Mouse (Mus musculus) adipocyte (in vitro differentiated cells): Measurements from ENCODE around the gene Rwdd3.

Experiments
- DNase-seq: peaks from one replicate; pipeline ENCODE4 v3.0.0-alpha.2; 2016; ENCODE audit warnings: low spot score

Rwdd3 gene

GRCm38 (mm10) chr3:121171243-121171871, at the start of gene Rwdd3:
Rwdd3 (minus strand) TSS chr3:121171695.
- peak; percentile 94 for DNase-seq

GRCm38 (mm10) chr3:121217011-121217410, 45.5 kb upstream of the Rwdd3 start:
- no peak for DNase-seq

DNA sequence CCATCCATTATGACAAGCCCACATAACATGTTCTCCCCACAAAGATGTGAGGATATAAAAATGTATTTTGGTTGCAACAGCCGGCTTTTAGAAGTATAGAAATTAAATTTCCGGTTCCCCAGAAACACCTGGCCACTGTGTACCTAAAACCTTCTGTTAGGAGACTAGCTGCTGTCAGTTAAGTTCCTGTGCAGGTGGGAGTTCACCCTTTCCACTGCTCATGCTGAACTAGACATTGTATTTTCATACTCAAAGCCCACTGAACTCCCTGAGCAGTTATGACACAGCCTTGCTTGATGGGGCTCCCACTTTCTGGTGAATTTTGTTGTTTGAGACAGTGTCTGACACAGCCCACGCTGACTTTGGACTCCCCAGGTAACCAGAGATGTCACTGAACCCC, 42.0 kb upstream of the Rwdd3 start:
- no peak for DNase-seq

DNA sequence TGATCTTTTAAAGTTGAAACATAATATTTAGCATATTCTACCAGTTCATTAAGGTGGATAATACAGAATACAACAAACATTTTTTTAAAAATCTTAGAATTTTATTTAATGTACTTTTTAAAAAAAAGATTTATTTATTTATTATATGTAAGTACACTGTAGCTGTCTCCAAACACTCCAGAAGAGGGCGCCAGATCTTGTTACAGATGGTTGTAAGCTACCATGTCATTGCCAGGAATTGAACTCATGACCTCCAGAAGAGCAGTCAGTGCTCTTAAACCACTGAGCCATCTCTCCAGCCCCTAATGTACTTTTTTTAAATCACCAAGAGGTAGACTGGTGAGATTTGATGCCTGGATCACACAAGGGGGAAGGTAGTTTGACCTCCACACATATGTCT, 40.7 kb upstream of the Rwdd3 start:
- no peak for DNase-seq

DNA sequence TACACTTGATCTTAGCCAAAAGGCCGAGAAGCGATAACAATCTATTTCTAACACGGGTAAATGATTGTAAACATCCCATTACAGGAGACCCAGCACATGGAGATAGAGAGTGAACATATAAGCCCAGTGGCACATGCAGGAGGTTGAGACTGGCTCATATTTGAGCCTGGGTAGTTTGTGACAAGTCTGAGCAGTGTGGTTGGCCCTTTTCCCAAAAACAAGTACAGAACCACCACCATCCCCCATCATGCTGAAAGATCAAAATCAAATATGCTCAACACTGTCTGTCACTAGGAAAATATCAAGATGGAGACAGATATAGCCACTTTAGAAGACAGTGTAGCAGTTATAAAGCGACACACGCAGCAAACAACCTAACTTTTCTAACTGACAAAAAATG, 37.5 kb upstream of the Rwdd3 start:
- DNase-seq: no peak

- no peak for DNase-seq
These were observed 34.8 kb upstream of the Rwdd3 start for GRCm38 (mm10) chr3:121206202-121206882.

DNA sequence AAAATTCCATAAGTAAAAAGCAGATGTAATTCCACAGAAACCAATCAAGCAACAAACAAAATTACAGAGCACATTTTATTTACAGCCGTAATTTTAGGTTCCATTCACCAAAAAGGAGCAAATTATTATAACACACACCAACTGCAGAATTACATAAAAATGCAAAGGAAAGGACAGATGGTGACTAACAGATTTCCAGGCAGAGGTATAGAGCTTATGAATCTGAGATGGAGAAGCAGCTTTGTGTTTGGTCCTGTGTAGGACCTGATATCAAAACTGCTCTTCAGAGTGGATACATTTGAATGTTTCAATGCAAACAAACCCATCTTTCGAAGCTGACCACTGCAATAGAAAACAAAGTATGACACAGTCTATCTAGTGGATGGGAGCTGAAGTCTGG, 31.1 kb upstream of the Rwdd3 start:
- no peak for DNase-seq

- DNase-seq: no peak
These were observed 29.7 kb upstream of the Rwdd3 start for GRCm38 (mm10) chr3:121201012-121201747.

DNA sequence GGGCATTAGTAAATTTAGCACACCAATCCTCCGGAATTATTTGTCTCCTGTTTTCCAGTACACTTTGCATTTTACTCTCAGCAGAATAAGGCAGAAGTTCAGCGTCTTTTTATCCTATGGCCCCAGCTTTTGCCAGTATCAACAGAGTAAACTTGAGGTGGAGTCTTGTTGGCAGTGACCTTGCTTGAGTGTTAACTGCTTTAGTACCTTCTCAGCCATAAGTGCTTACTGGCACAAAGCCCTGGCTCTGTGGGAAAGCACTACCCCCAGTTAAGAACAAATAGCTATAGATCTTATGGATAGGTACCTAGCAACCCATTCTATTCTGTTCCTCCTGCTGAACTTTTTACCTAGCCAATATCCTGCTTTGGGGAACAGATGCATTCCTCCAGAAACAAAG, 17.7 kb upstream of the Rwdd3 start:
- no peak for DNase-seq

DNA sequence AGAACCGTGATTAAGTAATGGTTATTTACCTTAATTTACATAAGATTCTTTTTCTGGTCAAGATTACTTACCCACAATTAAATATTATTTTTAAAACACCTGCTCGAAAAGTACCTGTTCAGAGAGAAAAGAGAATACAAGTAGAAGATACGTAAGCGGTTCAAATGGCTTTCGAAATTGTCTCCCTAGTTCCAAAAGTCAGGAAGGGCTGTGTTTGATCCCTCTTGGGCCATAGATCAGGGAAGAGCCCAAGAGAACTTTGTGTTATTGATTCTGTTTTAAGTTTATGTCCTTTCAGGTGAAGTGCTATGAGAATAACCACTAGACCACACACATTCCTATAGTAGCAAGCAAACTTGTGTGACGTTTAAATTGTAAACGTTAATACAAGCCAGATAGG, 16.0 kb upstream of the Rwdd3 start:
- DNase-seq: no peak

- DNase-seq: no peak
These were observed 15.4 kb upstream of the Rwdd3 start for GRCm38 (mm10) chr3:121186925-121187324.

DNA sequence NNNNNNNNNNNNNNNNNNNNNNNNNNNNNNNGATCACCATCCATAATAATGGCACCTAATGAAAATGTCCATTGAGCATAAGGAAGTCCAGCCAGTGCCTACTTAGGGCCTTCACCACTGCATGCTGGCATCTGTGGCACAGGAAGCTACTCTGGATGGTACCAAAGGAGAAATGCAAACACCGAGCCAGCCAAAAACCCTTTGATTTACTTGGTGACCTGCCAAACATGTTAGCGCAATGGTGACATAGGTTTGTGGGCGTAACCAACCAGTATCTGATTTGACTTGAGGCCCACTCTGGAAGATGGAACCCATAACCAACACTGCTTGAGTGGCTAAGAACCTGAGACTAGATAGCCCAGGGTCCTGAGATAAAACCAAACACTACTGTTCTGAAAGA, 13.7 kb upstream of the Rwdd3 start:
- DNase-seq: peak; percentile 31

GRCm38 (mm10) chr3:121176011-121176410, 4.5 kb upstream of the Rwdd3 start:
- DNase-seq: no peak

- DNase-seq: peak; percentile 64
These were observed 2.9 kb upstream of the Rwdd3 start for GRCm38 (mm10) chr3:121174248-121174945.

DNA sequence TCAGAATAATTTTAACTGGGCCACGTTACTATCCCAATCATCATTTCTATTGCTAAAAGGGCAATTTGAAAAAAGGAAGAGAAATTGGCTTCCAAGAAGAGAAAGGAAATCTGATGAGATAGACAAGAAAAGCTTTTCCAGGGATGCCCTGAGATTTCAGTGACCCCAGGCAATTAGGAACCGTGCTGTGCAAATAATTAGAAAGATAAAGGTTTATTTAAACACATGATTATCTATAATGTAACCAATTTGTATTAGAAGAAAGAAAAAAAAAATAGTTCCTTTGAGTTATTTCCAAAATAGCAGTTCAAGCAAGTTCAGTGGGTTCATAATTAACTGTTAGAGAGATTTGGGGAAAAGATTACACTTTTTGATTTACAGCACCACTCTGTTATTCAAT, 1.2 kb upstream of the Rwdd3 start:
- no peak for DNase-seq

DNA sequence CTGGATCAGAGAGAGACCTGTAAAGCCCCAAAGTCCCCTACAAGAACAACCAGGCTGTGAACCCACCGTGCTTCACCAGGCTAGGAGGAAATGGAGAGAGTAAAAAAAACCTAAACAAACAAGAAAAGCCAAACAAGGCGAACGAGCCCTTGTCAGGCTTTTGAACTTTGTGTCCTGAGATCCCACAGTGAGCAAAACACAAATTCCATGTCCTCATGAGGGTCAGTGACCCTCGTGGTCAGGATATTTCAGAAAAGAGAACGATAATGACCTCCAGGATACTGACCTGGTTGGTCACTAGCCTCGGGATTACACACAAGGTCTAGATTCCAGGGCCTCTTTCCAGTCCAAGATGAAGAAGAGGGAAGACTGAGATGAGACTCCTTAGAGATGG, 374 bp upstream of the Rwdd3 start:
- no peak for DNase-seq

DNA sequence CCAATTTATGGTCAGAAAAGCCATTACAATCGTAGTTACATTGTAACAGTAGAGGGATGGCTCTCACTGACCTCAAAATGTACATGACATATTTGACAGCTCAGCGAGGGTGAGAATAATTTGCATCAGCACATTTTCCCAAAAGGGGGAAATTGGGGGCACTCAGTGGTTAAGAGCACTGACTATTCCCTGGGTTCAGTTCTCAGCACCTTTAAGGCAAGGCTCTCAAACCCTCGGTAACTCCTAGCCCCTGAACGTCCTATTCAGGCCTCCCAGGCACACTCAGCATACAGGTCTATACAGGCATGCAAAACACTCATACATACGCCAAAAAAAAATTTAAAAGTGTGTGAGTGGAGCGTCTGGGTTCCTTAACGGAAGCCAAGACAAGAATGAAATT, 864 bp downstream of the Rwdd3 start:
- no peak for DNase-seq

DNA sequence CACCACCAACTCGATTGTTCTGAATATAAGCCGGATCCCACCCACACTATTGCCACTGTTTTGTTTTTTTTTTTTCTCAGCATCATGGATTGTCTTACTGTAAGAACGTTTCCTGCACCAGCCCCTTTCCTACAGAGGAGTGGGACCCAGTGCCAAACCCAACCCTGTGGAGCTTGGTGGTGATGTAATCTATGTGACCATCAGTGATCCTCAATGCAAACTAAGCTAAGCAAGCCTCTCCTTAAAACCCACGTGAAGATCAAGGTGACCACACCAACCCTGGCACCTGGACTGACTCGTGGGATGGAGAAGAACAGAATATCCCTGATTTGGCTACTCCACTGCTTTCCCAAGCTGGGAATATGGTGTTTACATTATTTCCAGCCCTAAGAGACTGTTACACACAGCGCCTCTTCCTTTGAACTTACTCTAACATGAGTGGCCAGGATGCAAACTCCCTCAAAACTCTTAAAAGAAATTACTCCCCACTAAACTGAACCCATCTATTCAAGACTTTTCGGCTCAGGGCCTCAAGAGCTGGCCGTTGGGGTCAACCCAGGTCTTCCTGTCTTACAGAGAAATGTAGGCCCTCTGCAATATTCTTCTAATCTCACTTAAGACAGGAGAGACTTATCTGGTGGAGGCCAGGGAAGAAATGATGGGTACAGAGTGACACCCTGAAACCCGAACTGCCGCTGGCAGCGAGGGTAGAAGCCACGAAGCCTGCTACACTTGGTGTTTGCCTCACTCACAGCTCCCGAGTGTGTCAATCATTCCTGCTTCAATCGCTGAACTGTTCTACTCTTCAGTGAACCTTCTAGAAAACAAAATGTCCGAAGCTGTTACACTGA, 2.2 kb downstream of the Rwdd3 start:
- DNase-seq: no peak

- DNase-seq: no peak
These were observed 2.9 kb downstream of the Rwdd3 start for GRCm38 (mm10) chr3:121168581-121168980.

GRCm38 (mm10) chr3:121163271-121163819, 8.2 kb downstream of the Rwdd3 start:
- DNase-seq: peak; percentile 26

- no peak for DNase-seq
These were observed 9.8 kb downstream of the Rwdd3 start for GRCm38 (mm10) chr3:121161661-121162060.
